Mouse (Mus musculus): ENCODE data around the gene Has1. TPM values are rescaled to one million over a fixed set of nuclear protein-coding genes. Genes with fewer than 3 reads are reported as not detected.

Gene Has1
- polyA plus RNA-seq (2015; fragmentation: Nextera tagmentation; extraction: Ambion mirVana), result 0.28 and 0.41 TPM in 2 replicates

GRCm38 (mm10) chr17:17855064-17855838 lies at the start of gene Has1:
Gene Has1 (minus strand): TSS chr17:17855205.
- no peak within 1 kb of the TSS for H3K4me2 ChIP-seq (ENCODE audit: low read length)
- H3K9me3 ChIP-seq (replicated peaks; ENCODE audit: low read length), result no peaks in the 10 kb centered on the region
- H3K4me1 ChIP-seq (replicated peaks; ENCODE audit: insufficient read depth, low read length), result no peaks in the 10 kb centered on the region
- H3K36me3 ChIP-seq (ENCODE audit: insufficient read depth, low read length), result no peaks in the 10 kb centered on the region
- ATAC-seq (replicated peaks; ENCODE audit: low FRiP score, low read depth) (no peak), DNase-seq (ENCODE audit: low spot score) (no peak)
- TF ChIP-seq CTCF (IDR thresholded peaks at IDR 0.05; ENCODE audit: low read depth), result no peak
- H3K4me3 ChIP-seq (replicated peaks; ENCODE audit: low read depth, low read length), result no peak within 1 kb of the TSS
- H3K9ac ChIP-seq (ENCODE audit: low read depth, low read length), result no peak within 1 kb of the TSS
- no peaks in the 10 kb centered on the region for H3K27me3 ChIP-seq (ENCODE audit: insufficient read depth, low read length)
- 26% methylated on average over 8 of the region's 8 CpGs for WGBS
- no peak within 1 kb of the TSS for H3K27ac ChIP-seq

- WGBS, result 91% methylated on average over 1 of the region's 1 CpGs
- no peak for DNase-seq (ENCODE audit: low spot score)
- no peak for TF ChIP-seq CTCF (IDR thresholded peaks at IDR 0.05; ENCODE audit: low read depth)
These were observed 45.8 kb upstream of the Has1 start for GRCm38 (mm10) chr17:17900768-17901167.

GRCm38 (mm10) chr17:17899268-17899667 lies 44.3 kb upstream of the Has1 start:
- H3K4me1 ChIP-seq (replicated peaks; ENCODE audit: insufficient read depth, low read length), result no peaks in the 10 kb centered on the region
- peak; percentile 63 for TF ChIP-seq CTCF (IDR thresholded peaks at IDR 0.05; ENCODE audit: low read depth)
- no peaks in the 10 kb centered on the region for H3K9me3 ChIP-seq (replicated peaks; ENCODE audit: low read length)
- no peak overlapping the region for H3K4me2 ChIP-seq (ENCODE audit: low read length)
- no peak overlapping the region for H3K4me3 ChIP-seq (replicated peaks; ENCODE audit: low read depth, low read length)
- H3K36me3 ChIP-seq (ENCODE audit: insufficient read depth, low read length), result no peaks in the 10 kb centered on the region
- H3K27me3 ChIP-seq (ENCODE audit: insufficient read depth, low read length), result no peaks in the 10 kb centered on the region
- 80% methylated on average over 2 of the region's 2 CpGs for WGBS
- no peak overlapping the region for H3K27ac ChIP-seq
- H3K9ac ChIP-seq (ENCODE audit: low read depth, low read length), result no peak overlapping the region
- ATAC-seq (replicated peaks; ENCODE audit: low FRiP score, low read depth) (no peak), DNase-seq (ENCODE audit: low spot score) (peak; percentile 59)

More at GRCm38 (mm10) chr17:17900768-17901167, 45.8 kb upstream of the Has1 start:
- H3K36me3 ChIP-seq (ENCODE audit: insufficient read depth, low read length), result no peaks in the 10 kb centered on the region
- no peaks in the 10 kb centered on the region for H3K4me1 ChIP-seq (replicated peaks; ENCODE audit: insufficient read depth, low read length)
- no peaks in the 10 kb centered on the region for H3K9me3 ChIP-seq (replicated peaks; ENCODE audit: low read length)
- H3K4me2 ChIP-seq (ENCODE audit: low read length), result no peak overlapping the region
- H3K9ac ChIP-seq (ENCODE audit: low read depth, low read length), result no peak overlapping the region
- no peak overlapping the region for H3K27ac ChIP-seq
- no peaks in the 10 kb centered on the region for H3K27me3 ChIP-seq (ENCODE audit: insufficient read depth, low read length)
- H3K4me3 ChIP-seq (replicated peaks; ENCODE audit: low read depth, low read length), result no peak overlapping the region
- no peak for ATAC-seq (replicated peaks; ENCODE audit: low FRiP score, low read depth)

GRCm38 (mm10) chr17:17896039-17896438 lies 41.0 kb upstream of the Has1 start:
- Histone ChIP-seq H3K4me1 (replicated peaks; ENCODE audit: insufficient read depth, low read length) (no peaks in the 10 kb centered on the region), H3K9ac (ENCODE audit: low read depth, low read length) (no peak overlapping the region), H3K36me3 (ENCODE audit: insufficient read depth, low read length) (no peaks in the 10 kb centered on the region), H3K9me3 (replicated peaks; ENCODE audit: low read length) (no peaks in the 10 kb centered on the region), H3K27ac (no peak overlapping the region), H3K4me2 (ENCODE audit: low read length) (no peak overlapping the region), H3K4me3 (replicated peaks; ENCODE audit: low read depth, low read length) (no peak overlapping the region), H3K27me3 (ENCODE audit: insufficient read depth, low read length) (no peaks in the 10 kb centered on the region)
- DNase-seq (ENCODE audit: low spot score) (peak; percentile 82), ATAC-seq (replicated peaks; ENCODE audit: low FRiP score, low read depth) (no peak)
- WGBS, result 2% methylated on average over 4 of the region's 4 CpGs
- peak; percentile 83 for TF ChIP-seq CTCF (IDR thresholded peaks at IDR 0.05; ENCODE audit: low read depth)

- Histone ChIP-seq H3K4me3 (replicated peaks; ENCODE audit: low read depth, low read length) (no peak overlapping the region), H3K27ac (no peak overlapping the region), H3K9ac (ENCODE audit: low read depth, low read length) (no peak overlapping the region), H3K36me3 (ENCODE audit: insufficient read depth, low read length) (no peaks in the 10 kb centered on the region), H3K9me3 (replicated peaks; ENCODE audit: low read length) (no peaks in the 10 kb centered on the region), H3K27me3 (ENCODE audit: insufficient read depth, low read length) (no peaks in the 10 kb centered on the region), H3K4me1 (replicated peaks; ENCODE audit: insufficient read depth, low read length) (no peaks in the 10 kb centered on the region), H3K4me2 (ENCODE audit: low read length) (no peak overlapping the region)
- TF ChIP-seq CTCF (IDR thresholded peaks at IDR 0.05; ENCODE audit: low read depth), result no peak
- no peak for ATAC-seq (replicated peaks; ENCODE audit: low FRiP score, low read depth)
- no peak for DNase-seq (ENCODE audit: low spot score)
- 84% methylated on average over 2 of the region's 2 CpGs for WGBS
These were observed 34.9 kb upstream of the Has1 start for GRCm38 (mm10) chr17:17889732-17890425.

- Histone ChIP-seq H3K9ac (ENCODE audit: low read depth, low read length) (no peak within 1 kb of the TSS), H3K36me3 (ENCODE audit: insufficient read depth, low read length) (no peaks in the 10 kb centered on the region), H3K4me1 (replicated peaks; ENCODE audit: insufficient read depth, low read length) (no peaks in the 10 kb centered on the region), H3K9me3 (replicated peaks; ENCODE audit: low read length) (no peaks in the 10 kb centered on the region), H3K4me3 (replicated peaks; ENCODE audit: low read depth, low read length) (no peak within 1 kb of the TSS), H3K27me3 (ENCODE audit: insufficient read depth, low read length) (no peaks in the 10 kb centered on the region; the same call in 1 of the 2 replicates), H3K27ac (no peak within 1 kb of the TSS), H3K4me2 (ENCODE audit: low read length) (no peak within 1 kb of the TSS)
- ATAC-seq (replicated peaks; ENCODE audit: low FRiP score, low read depth), result no peak
- TF ChIP-seq CTCF (IDR thresholded peaks at IDR 0.05; ENCODE audit: low read depth), result no peak
- no peak for DNase-seq (ENCODE audit: low spot score)
- WGBS, result 64% methylated on average over 1 of the region's 1 CpGs
These were observed 32.8 kb upstream of the Has1 start, which contains the start of the genes Fpr2 and Fpr3 for GRCm38 (mm10) chr17:17887774-17888248. Gene Fpr2 (plus strand): TSS chr17:17887824. Gene Fpr3 (plus strand): TSS chr17:17887852.
